Mouse (Mus musculus): ENCODE measurements at regions not wholly inside any gene's neighbourhood (a gene's known extent, or its start where the extent isn't known, plus 50 kb on each side); places are given as distances from the start of the nearest gene placed in this dataset.

DNA sequence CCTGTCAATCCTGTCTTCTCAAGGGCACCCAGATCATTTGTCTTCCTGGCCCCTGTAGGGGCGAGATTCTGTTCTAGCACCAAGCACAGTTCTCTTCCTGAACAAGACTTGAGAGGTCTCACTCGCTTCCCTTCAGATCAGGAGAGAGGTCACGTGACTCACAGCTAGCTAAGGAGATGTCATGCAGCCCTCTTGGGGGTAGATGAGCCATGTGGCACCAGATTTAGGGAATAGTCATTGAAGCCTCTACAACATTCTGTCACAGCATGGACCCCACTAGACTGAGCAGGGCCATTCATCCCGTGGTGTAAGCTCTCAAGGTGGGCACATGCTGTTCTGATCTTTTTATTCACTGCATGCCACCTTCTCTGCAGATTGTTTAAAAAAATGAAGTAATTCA is 338.2 kb downstream of the Cdh26 start:
- DNase-seq (ENCODE audit: low read depth, low spot score) = no peak
- CTCF ChIA-PET = no interaction called here
- no peaks in the 10 kb centered on the region for H3K27me3 ChIP-seq
- POLR2A ChIA-PET = no interaction called here
- no peak for ATAC-seq
- no peak for TF ChIP-seq CTCF (IDR thresholded peaks at IDR 0.05)
- in situ Hi-C loops (cut with MboI; ENCODE audit: low pct_unique_long_range_greater_than_20kb) = no loop called here

DNA sequence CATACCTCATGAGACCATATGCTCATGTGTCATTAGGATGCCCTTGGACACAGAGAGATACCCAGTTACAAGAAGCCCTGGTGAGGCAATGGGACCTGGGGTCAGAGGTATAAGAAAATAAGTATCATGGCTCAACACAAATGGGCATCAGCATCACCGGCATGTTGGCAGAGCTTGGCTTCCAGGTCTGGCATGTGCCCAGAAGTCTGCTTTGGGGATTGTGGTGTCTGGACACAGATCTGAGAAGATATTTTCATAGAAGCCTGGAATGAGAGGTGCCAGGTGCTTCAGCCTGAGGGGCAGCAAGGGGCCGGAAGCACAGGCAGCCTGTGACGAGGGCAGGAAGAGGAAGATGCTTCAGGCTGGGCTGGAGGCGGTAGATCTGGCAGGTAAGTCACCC is 338.7 kb downstream of the Cdh26 start:
- ChIA-PET CTCF (no interaction called here), POLR2A (no interaction called here)
- in situ Hi-C loops (cut with MboI; ENCODE audit: low pct_unique_long_range_greater_than_20kb) = no loop called here
- no peaks in the 10 kb centered on the region for H3K27me3 ChIP-seq
- no peak for DNase-seq (ENCODE audit: low read depth, low spot score)
- no peak for ATAC-seq
- TF ChIP-seq CTCF (IDR thresholded peaks at IDR 0.05) = no peak

DNA sequence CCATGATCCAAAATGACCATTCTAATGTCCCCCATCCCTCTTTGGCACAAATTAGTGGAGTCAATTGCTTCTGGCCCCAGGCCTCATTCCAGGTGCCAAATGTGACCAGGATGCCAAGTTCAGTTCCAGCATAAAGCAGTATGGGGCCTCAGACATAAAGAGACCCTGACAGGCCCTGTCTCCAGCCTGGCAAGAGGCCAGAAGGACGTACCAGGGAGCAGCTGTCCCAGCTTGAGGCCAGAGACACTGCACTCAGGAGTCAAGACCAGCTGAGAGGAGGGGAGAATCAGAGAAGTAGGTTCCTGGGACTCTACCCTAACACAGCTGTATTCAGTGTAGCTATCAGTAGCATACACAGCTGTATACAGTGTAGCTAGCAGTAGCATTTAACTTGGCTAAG is 341.1 kb downstream of the Cdh26 start:
- in situ Hi-C loops (cut with MboI; ENCODE audit: low pct_unique_long_range_greater_than_20kb) = no loop called here
- ChIA-PET POLR2A (no interaction called here), CTCF (interaction anchor here (1.6 kb wide), 1 partner anchor 14 kb away, joined by 4 read pairs; no protein-coding TSS in a partner anchor)
- no peak for DNase-seq (ENCODE audit: low read depth, low spot score)
- ATAC-seq = no peak
- H3K27me3 ChIP-seq = no peaks in the 10 kb centered on the region
- TF ChIP-seq CTCF (IDR thresholded peaks at IDR 0.05) = no peak

DNA sequence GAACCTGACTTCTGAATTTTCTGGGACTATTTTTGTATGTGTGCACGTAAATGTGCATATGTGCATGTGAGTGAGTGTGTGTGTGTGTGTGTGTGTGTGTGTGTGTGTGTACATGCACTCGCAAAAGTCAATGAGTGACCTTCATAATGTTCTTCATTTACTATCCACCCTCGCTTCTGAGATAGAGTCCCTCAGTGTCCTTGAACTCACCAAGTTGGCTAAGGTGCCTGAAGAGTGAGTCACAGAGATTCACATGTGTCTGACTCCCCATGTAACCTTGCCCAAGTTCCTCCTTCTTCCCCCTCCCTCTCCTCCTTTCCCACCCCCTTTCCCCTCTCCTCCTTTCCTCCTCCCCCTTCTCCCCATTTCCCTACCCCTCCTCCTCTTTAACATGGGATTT is 341.6 kb downstream of the Cdh26 start:
- in situ Hi-C loops (cut with MboI; ENCODE audit: low pct_unique_long_range_greater_than_20kb) = no loop called here
- ATAC-seq = no peak
- no peak for TF ChIP-seq CTCF (IDR thresholded peaks at IDR 0.05)

DNA sequence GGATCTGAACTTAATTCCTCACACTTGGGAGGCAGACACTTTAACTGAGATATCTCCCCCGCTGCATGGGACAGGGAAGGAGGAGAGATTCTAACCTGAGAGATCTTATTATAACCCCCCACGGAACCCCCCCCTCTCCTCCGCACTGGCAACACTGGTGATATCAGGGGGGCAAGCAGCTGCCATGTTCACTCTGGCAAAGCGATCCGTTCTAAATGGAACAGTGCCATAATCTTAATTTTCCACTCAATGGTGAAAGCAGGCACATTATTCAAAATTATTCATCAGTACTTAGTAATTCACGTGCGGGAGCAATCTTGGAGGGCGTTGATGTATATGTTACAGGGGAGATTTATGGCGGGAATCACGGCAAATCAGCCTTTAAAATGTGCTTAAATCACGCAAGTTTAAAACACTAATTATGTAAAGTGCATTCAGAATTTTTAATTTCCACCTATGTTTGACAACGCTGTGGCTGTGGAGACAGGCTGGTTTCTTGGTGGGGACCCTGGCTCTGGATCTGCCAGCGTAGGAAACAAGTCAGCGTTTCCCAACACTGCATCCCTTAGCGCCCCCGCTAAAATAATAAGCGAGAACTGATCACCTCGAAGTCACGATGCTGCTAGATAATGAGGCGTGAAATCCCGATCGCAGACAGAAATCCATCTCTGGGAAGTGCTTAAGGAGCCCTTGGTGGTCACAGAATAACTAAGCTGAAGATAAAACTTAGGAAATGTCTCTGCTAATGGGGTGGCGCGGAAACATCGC is 354.7 kb downstream of the Cdh26 start:
- ChIA-PET CTCF (interaction anchor here (1.1 kb wide), 1 partner anchor 13 kb away, joined by 4 read pairs; no protein-coding TSS in a partner anchor), POLR2A (no interaction called here)
- no peak for TF ChIP-seq CTCF (IDR thresholded peaks at IDR 0.05)
- DNase-seq (ENCODE audit: low read depth, low spot score) (no peak), ATAC-seq (no peak)
- in situ Hi-C loops (cut with MboI; ENCODE audit: low pct_unique_long_range_greater_than_20kb) = no loop called here
- no peaks in the 10 kb centered on the region for H3K27me3 ChIP-seq

More for the DNA sequence above, 341.6 kb downstream of the Cdh26 start:
- ChIA-PET POLR2A (no interaction called here), CTCF (interaction anchor here (1.6 kb wide), 1 partner anchor 14 kb away, joined by 4 read pairs; no protein-coding TSS in a partner anchor)
- DNase-seq (ENCODE audit: low read depth, low spot score) = no peak
- no peaks in the 10 kb centered on the region for H3K27me3 ChIP-seq

DNA sequence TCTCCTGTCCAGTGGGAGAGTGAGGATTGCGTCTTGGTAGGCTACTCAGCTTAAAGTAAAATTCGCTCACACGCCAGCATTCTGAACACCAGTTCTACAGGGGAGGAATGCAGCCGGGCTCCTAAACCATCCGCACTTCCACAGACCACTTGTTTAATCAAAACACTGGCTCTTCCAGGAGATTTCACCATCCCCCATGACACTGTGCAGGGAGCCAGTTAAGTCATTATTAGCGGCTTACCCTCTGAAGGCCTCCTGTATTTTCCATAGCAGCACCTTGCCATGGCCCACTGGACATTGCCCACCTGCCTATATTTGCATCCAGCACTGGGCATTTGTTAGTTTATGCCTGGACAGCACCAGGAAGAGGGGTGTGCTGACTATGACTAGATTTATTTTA is 355.5 kb downstream of the Cdh26 start:
- no peaks in the 10 kb centered on the region for H3K27me3 ChIP-seq
- in situ Hi-C loops (cut with MboI; ENCODE audit: low pct_unique_long_range_greater_than_20kb) = no loop called here
- CTCF ChIA-PET = interaction anchor here (1.1 kb wide), 1 partner anchor 13 kb away, joined by 4 read pairs; no protein-coding TSS in a partner anchor
- no peak for TF ChIP-seq CTCF (IDR thresholded peaks at IDR 0.05)
- DNase-seq (ENCODE audit: low read depth, low spot score) (no peak), ATAC-seq (no peak)
- POLR2A ChIA-PET = no interaction called here

DNA sequence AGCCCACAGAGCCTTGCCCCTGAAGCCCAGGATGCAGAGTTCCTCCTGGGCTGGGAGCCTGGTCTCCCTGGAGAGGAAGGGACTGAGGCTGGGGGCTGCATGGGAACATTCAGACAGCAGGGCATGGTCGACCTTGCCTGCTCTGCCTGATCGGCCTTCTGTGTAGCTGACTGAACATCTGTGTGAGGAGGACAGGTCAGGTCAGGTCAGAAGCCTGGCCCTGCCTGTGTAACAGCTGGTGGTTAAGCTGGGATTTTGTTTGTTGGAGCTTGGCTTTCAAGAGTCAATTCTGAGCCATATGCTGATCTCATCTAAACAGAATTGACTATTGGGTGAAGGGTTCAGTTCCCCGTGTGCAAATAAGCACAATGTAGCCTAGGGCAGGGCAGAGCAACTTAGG is 365.5 kb downstream of the Cdh26 start:
- TF ChIP-seq CTCF (IDR thresholded peaks at IDR 0.05) = no peak
- ATAC-seq (no peak), DNase-seq (ENCODE audit: low read depth, low spot score) (no peak)
- in situ Hi-C loops (cut with MboI; ENCODE audit: low pct_unique_long_range_greater_than_20kb) = no loop called here
- POLR2A ChIA-PET = no interaction called here
- H3K27me3 ChIP-seq = no peaks in the 10 kb centered on the region
- CTCF ChIA-PET = no interaction called here

DNA sequence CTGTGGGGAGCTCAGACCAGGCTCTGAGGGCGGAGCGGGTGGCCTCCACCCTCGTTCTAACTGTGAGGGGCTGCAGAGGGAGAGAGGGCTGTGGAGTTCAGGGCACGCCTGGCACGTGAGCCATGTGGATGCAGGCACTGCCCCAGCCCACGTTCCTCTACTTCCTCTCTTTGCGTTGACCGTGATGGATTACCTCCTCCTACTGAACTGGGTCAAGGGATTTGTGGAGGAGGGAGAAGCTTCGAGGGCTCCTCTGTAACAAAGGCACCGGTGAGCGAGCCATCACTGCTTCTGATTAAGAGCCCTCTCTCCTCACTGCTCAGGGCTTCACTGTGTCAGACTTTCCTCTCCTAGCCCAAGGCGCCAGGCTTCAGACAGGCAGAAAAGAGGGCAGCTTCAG is 371.1 kb downstream of the Cdh26 start:
- no peak for ATAC-seq
- H3K27me3 ChIP-seq = no peaks in the 10 kb centered on the region
- CTCF ChIA-PET = no interaction called here
- in situ Hi-C loops (cut with MboI; ENCODE audit: low pct_unique_long_range_greater_than_20kb) = no loop called here
- TF ChIP-seq CTCF (IDR thresholded peaks at IDR 0.05) = no peak
- POLR2A ChIA-PET = no interaction called here
- DNase-seq (ENCODE audit: low read depth, low spot score) = no peak

DNA sequence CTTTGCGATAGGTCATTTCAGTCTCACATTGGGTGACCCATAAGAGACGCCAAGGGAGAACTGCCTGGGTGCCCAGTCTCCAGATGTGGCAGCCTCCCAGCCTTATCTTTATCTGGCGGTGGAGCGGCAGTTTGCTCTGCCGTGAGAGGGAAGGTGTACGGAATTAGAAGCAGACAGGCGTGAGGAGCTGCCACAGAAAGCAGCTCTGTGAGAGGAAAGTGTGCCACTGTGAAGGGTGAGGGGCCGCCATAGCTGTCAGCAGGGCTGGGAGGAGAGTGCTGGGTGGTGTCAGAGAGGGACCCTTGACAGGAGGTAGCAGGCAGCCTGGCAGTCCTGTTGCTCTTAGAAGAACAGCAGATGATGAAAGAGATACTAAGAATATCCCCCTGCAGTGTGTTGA is 375.0 kb downstream of the Cdh26 start:
- ATAC-seq (no peak), DNase-seq (ENCODE audit: low read depth, low spot score) (no peak)
- in situ Hi-C loops (cut with MboI; ENCODE audit: low pct_unique_long_range_greater_than_20kb) = no loop called here
- CTCF ChIA-PET = no interaction called here
- POLR2A ChIA-PET = no interaction called here
- TF ChIP-seq CTCF (IDR thresholded peaks at IDR 0.05) = no peak
- no peaks in the 10 kb centered on the region for H3K27me3 ChIP-seq

DNA sequence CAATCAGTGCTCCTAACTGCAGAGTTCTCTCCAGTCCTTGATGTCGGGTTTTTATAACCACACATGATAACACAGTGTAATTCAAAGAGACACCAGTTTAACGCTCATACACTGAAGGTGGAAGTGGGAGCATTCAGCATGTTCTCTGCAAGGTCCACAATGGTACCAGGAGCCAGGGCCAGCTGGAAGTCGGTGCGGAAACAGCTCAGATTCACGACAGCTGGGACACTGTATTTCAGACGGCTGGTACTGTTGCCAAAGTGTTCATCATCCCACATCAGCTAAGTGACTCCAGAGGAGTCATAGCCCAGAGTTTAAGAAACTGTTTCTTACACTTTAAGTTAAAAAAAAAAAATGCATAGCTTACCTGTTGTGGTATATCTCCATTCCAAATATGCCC is 391.2 kb downstream of the Cdh26 start:
- ChIA-PET POLR2A (no interaction called here), CTCF (no interaction called here)
- in situ Hi-C loops (cut with MboI; ENCODE audit: low pct_unique_long_range_greater_than_20kb) = no loop called here
- TF ChIP-seq CTCF (IDR thresholded peaks at IDR 0.05) = no peak
- DNase-seq (ENCODE audit: low read depth, low spot score) (no peak), ATAC-seq (no peak)
- no peaks in the 10 kb centered on the region for H3K27me3 ChIP-seq

DNA sequence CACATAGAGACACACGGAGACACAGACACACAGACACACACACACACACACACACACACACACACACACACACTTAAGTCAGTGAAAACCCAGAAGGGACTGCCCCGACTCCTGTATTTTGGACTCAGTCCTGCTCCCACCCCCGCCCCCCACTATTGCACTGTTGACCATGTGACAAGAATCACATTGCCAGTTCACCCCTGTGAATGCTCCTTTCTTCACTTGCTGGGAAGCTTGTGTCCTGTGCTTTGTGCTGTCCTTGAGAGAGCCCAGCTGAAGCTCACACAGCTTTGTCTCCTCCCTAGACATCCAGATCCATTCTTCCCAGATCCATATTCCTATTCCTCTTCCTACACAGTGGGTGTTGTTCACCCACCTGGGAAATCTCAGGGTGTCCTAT is 400.0 kb downstream of the Cdh26 start:
- no peak for ATAC-seq
- in situ Hi-C loops (cut with MboI; ENCODE audit: low pct_unique_long_range_greater_than_20kb) = no loop called here
- H3K27me3 ChIP-seq = no peaks in the 10 kb centered on the region
- POLR2A ChIA-PET = no interaction called here
- TF ChIP-seq CTCF (IDR thresholded peaks at IDR 0.05) = no peak
- CTCF ChIA-PET = no interaction called here
- DNase-seq (ENCODE audit: low read depth, low spot score) = no peak

DNA sequence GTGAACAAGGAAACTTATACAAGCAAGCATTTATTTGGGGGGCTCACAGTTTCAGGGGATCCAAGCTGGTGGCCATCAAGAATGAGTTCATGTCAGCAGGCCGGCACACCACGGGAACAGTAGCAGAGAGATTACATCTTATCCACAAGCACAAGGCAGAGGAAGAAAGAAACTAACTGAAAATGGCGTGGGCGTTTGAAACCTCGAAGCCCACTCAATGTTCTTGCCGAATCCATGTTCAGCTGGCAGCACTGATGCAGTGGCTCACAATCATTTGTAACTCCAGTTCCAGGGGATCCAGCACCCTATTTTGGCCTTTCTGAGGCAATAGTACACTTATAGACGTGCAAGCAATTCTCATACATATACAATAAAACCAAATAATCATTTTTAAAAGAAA is 404.7 kb downstream of the Cdh26 start:
- in situ Hi-C loops (cut with MboI; ENCODE audit: low pct_unique_long_range_greater_than_20kb) = no loop called here
- CTCF ChIA-PET = no interaction called here
- TF ChIP-seq CTCF (IDR thresholded peaks at IDR 0.05) = no peak
- DNase-seq (ENCODE audit: low read depth, low spot score) (no peak), ATAC-seq (no peak)
- POLR2A ChIA-PET = no interaction called here
- no peaks in the 10 kb centered on the region for H3K27me3 ChIP-seq

All from Patski (cell line).